Mouse (Mus musculus): ENCODE results near the gene Zfp629. TPM values are rescaled to one million over a fixed set of nuclear protein-coding genes. Genes with fewer than 3 reads are reported as not detected.

Zfp629 gene
- polyA plus RNA-seq (2014; fragmentation: Nextera tagmentation; extraction: Ambion mirVana), result 14.0 and 23.5 TPM in 2 replicates

DNA sequence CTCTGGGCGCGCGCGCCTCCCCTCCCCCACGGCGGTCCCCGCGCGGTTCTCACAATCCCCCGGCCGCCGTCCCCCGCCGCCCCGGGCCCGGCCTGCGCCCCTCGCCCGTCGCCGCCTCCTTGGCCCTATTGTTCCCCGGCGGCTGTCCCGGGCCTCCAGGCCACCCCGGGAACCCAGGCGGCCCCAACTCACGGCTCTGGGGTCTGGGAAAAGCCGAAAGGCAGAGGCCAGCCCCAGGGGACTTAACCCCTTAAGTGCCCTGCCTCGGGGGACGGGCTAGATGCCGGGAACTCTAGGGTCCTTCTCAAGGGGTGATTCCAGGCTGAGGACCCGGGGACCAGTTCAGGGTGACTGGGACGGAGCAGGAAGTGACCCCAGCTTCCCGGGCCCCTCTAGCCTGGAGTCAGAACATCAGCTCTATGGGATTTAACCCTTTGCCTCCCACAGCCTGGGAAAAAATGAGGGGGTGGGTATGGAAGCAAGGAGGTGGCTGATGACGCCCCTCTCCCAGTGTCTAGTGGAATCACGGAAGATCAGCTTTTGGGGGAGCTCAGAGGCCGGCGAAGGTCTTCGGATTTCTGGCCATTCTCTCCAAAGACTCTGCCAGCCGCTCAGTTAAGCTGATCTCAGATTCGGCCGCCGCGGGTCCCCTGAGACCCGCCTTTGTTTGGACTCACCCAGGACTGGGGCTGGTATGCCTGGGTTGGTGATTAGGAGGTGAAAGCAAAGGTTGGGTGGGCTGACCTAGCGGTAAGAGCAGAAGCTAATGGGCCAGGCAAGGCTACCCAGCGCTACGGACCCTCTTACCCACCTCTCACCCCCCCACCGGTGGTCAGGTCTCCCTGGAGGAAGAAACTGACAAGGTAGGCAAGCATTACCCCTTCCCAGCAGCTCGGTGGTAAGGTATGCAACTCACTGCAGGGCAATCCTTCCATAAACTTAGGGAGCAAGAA, at the start of gene Zfp629:
TSS of gene Zfp629 (minus strand) at position 907 of the 953 bp plus-strand sequence.
- H3K27me3 ChIP-seq (ENCODE audit: control insufficient read depth, insufficient read depth, low read length), result no peaks in the 10 kb centered on the region
- peaks cover 14% of the 10 kb centered on the region for H3K4me1 ChIP-seq (ENCODE audit: control insufficient read depth, insufficient read depth, low read length)
- peak within 1 kb of the TSS; percentile 99 for H3K4me3 ChIP-seq (ENCODE audit: low read length)
- under 1% methylated on average over 43 of the region's 50 CpGs for WGBS
- H3K27ac ChIP-seq (ENCODE audit: low read depth, low read length), result peak within 1 kb of the TSS; percentile 90
- H3K9ac ChIP-seq (ENCODE audit: low read depth, low read length), result peak within 1 kb of the TSS; percentile 98
- peak within 1 kb of the TSS; percentile 81 for H3K4me2 ChIP-seq (replicated peaks; ENCODE audit: low read depth, low read length)
- peak; percentile 93 for ATAC-seq (ENCODE audit: low FRiP score, low TSS enrichment)
- H3K9me3 ChIP-seq (ENCODE audit: control insufficient read depth, low read length), result 0 out of 2 replicates have a peak, but pooled peaks cover 2% of the 10 kb centered on the region
- H3K36me3 ChIP-seq (ENCODE audit: control insufficient read depth, insufficient read depth, low read length), result peaks cover 26% of the 10 kb centered on the region

DNA sequence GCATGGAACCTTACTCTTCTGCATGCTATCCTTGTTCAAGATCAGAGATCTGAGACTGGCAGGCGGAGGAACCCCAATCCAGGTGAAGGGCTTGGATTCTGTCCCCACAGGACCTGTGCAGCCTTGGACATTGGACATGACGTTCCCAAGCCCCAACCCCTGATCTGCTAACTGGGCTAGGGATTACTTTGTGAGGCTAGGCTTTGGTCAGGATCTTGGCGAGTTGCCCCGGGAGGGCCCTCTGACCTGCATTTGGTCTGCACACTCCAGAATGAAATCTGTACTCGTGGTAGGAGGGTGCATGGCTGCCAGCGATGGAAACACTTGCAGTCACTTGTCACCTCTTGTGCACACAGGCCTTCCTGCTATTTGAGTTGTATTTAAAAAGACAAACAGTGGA, 47.3 kb upstream of the Zfp629 start:
- peaks cover 12% of the 10 kb centered on the region; the same call in 1 of the 2 replicates for H3K36me3 ChIP-seq (ENCODE audit: control insufficient read depth, insufficient read depth, low read length)
- no peaks in the 10 kb centered on the region for H3K27me3 ChIP-seq (ENCODE audit: control insufficient read depth, insufficient read depth, low read length)
- H3K4me2 ChIP-seq (replicated peaks; ENCODE audit: low read depth, low read length), result no peak overlapping the region
- H3K9ac ChIP-seq (ENCODE audit: low read depth, low read length), result no peak overlapping the region
- H3K4me3 ChIP-seq (ENCODE audit: low read length), result no peak overlapping the region
- H3K4me1 ChIP-seq (ENCODE audit: control insufficient read depth, insufficient read depth, low read length), result no peaks in the 10 kb centered on the region
- no peaks in the 10 kb centered on the region for H3K9me3 ChIP-seq (ENCODE audit: control insufficient read depth, low read length)
- WGBS, result 88% methylated on average over 6 of the region's 6 CpGs
- ATAC-seq (ENCODE audit: low FRiP score, low TSS enrichment), result no peak
- no peak overlapping the region for H3K27ac ChIP-seq (ENCODE audit: low read depth, low read length)

DNA sequence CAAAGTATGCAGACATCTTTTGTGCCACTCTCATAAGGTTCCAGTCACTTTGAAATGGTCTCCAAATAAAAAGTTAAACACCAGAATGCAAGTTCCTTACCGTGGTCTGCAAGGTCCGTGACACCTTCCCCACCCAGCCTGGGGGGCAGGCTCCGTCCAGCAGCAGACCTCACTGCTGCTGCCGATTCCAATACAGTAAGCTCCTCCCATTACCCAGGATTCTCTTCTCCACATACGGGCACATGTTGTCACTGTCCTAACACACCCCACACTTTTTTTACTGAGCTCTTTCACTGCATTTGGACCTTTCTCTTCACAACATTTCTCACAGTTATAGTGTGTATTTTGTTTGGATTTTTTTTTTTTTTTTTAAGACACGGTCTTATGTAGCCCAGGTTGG, 46.2 kb upstream of the Zfp629 start:
- no peaks in the 10 kb centered on the region for H3K9me3 ChIP-seq (ENCODE audit: control insufficient read depth, low read length)
- H3K4me2 ChIP-seq (replicated peaks; ENCODE audit: low read depth, low read length), result no peak overlapping the region
- no peaks in the 10 kb centered on the region for H3K27me3 ChIP-seq (ENCODE audit: control insufficient read depth, insufficient read depth, low read length)
- no peak overlapping the region for H3K4me3 ChIP-seq (ENCODE audit: low read length)
- ATAC-seq (ENCODE audit: low FRiP score, low TSS enrichment), result no peak
- H3K4me1 ChIP-seq (ENCODE audit: control insufficient read depth, insufficient read depth, low read length), result no peaks in the 10 kb centered on the region
- H3K36me3 ChIP-seq (ENCODE audit: control insufficient read depth, insufficient read depth, low read length), result peaks cover 12% of the 10 kb centered on the region; the same call in 1 of the 2 replicates
- no peak overlapping the region for H3K9ac ChIP-seq (ENCODE audit: low read depth, low read length)
- WGBS, result 83% methylated on average over 6 of the region's 6 CpGs
- H3K27ac ChIP-seq (ENCODE audit: low read depth, low read length), result no peak overlapping the region

GRCm38 (mm10) chr7:127660882-127661281, 45.3 kb upstream of the Zfp629 start:
- H3K27me3 ChIP-seq (ENCODE audit: control insufficient read depth, insufficient read depth, low read length), result no peaks in the 10 kb centered on the region
- H3K9ac ChIP-seq (ENCODE audit: low read depth, low read length), result no peak overlapping the region
- WGBS, result 86% methylated on average over 3 of the region's 3 CpGs
- H3K9me3 ChIP-seq (ENCODE audit: control insufficient read depth, low read length), result no peaks in the 10 kb centered on the region
- no peak overlapping the region for H3K27ac ChIP-seq (ENCODE audit: low read depth, low read length)
- H3K4me1 ChIP-seq (ENCODE audit: control insufficient read depth, insufficient read depth, low read length), result no peaks in the 10 kb centered on the region
- H3K36me3 ChIP-seq (ENCODE audit: control insufficient read depth, insufficient read depth, low read length), result peaks cover 4% of the 10 kb centered on the region; the same call in 1 of the 2 replicates
- H3K4me2 ChIP-seq (replicated peaks; ENCODE audit: low read depth, low read length), result no peak overlapping the region
- no peak overlapping the region for H3K4me3 ChIP-seq (ENCODE audit: low read length)
- no peak for ATAC-seq (ENCODE audit: low FRiP score, low TSS enrichment)

GRCm38 (mm10) chr7:127656946-127657345, 41.3 kb upstream of the Zfp629 start:
- ATAC-seq (ENCODE audit: low FRiP score, low TSS enrichment), result no peak
- WGBS, result 42% methylated on average over 4 of the region's 4 CpGs
- Histone ChIP-seq H3K9ac (ENCODE audit: low read depth, low read length) (no peak overlapping the region), H3K4me2 (replicated peaks; ENCODE audit: low read depth, low read length) (no peak overlapping the region), H3K36me3 (ENCODE audit: control insufficient read depth, insufficient read depth, low read length) (no peaks in the 10 kb centered on the region), H3K27me3 (ENCODE audit: control insufficient read depth, insufficient read depth, low read length) (no peaks in the 10 kb centered on the region), H3K4me1 (ENCODE audit: control insufficient read depth, insufficient read depth, low read length) (no peaks in the 10 kb centered on the region), H3K4me3 (ENCODE audit: low read length) (no peak overlapping the region), H3K9me3 (ENCODE audit: control insufficient read depth, low read length) (no peaks in the 10 kb centered on the region), H3K27ac (ENCODE audit: low read depth, low read length) (no peak overlapping the region)

DNA sequence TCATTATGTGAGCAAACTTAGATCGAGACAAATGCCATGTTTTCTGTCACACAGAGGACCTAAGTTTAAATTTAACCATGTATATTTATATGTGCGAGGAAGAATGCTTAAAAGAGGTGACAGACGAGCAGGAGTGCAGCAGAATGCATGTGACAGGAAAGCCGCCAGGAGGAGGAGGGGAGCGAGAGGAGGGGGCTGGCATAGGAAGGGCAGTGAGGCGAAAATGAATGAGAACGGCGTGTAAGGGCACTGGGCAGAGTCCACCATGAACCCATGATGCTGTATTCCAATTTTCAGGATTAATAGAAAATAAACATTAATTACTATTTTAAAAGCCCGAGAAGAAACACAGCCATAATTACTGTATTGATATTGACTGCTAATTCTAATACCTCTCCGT, 38.7 kb upstream of the Zfp629 start:
- no peaks in the 10 kb centered on the region for H3K27me3 ChIP-seq (ENCODE audit: control insufficient read depth, insufficient read depth, low read length)
- ATAC-seq (ENCODE audit: low FRiP score, low TSS enrichment), result no peak
- no peak overlapping the region for H3K4me2 ChIP-seq (replicated peaks; ENCODE audit: low read depth, low read length)
- no peak overlapping the region for H3K9ac ChIP-seq (ENCODE audit: low read depth, low read length)
- H3K27ac ChIP-seq (ENCODE audit: low read depth, low read length), result no peak overlapping the region
- H3K9me3 ChIP-seq (ENCODE audit: control insufficient read depth, low read length), result no peaks in the 10 kb centered on the region
- H3K4me3 ChIP-seq (ENCODE audit: low read length), result no peak overlapping the region
- H3K4me1 ChIP-seq (ENCODE audit: control insufficient read depth, insufficient read depth, low read length), result no peaks in the 10 kb centered on the region
- 74% methylated on average over 10 of the region's 10 CpGs for WGBS
- no peaks in the 10 kb centered on the region for H3K36me3 ChIP-seq (ENCODE audit: control insufficient read depth, insufficient read depth, low read length)

DNA sequence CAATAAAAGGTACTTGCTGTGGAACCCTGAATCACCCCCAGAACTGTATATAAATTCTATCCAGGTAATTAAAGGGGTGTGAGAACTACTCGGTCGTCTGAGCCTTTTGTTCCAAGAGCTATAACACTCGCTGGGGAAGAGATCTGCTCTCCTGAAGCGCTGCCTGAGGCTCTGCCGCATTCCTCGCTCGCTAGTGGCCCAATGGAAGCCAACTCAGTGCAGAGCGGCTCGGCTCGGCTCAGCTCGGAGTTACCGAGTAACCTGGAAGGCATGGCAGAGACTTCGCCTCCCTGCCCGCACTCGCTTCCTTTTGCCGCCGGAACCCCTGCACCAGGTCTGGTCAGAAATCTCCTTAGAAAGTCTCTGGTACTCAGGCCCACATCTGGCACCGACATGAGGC, 36.5 kb upstream of the Zfp629 start:
- no peaks in the 10 kb centered on the region for H3K4me1 ChIP-seq (ENCODE audit: control insufficient read depth, insufficient read depth, low read length)
- H3K4me3 ChIP-seq (ENCODE audit: low read length), result 0 out of 2 replicates have a peak overlapping the region, but pooled peaks have one; percentile 1
- no peaks in the 10 kb centered on the region for H3K36me3 ChIP-seq (ENCODE audit: control insufficient read depth, insufficient read depth, low read length)
- ATAC-seq (ENCODE audit: low FRiP score, low TSS enrichment), result no peak
- H3K9ac ChIP-seq (ENCODE audit: low read depth, low read length), result peak overlapping the region; percentile 40
- no peak overlapping the region; the same call in 1 of the 2 replicates for H3K27ac ChIP-seq (ENCODE audit: low read depth, low read length)
- H3K9me3 ChIP-seq (ENCODE audit: control insufficient read depth, low read length), result no peaks in the 10 kb centered on the region
- WGBS, result 6% methylated on average over 18 of the region's 18 CpGs
- peak overlapping the region; percentile 36 for H3K4me2 ChIP-seq (replicated peaks; ENCODE audit: low read depth, low read length)
- no peaks in the 10 kb centered on the region for H3K27me3 ChIP-seq (ENCODE audit: control insufficient read depth, insufficient read depth, low read length)

GRCm38 (mm10) chr7:127651624-127652023, 36.0 kb upstream of the Zfp629 start:
- H3K9me3 ChIP-seq (ENCODE audit: control insufficient read depth, low read length), result no peaks in the 10 kb centered on the region
- H3K4me2 ChIP-seq (replicated peaks; ENCODE audit: low read depth, low read length), result peak overlapping the region; percentile 36
- no peak overlapping the region for H3K4me3 ChIP-seq (ENCODE audit: low read length)
- H3K27ac ChIP-seq (ENCODE audit: low read depth, low read length), result no peak overlapping the region; the same call in 1 of the 2 replicates
- H3K4me1 ChIP-seq (ENCODE audit: control insufficient read depth, insufficient read depth, low read length), result no peaks in the 10 kb centered on the region
- ATAC-seq (ENCODE audit: low FRiP score, low TSS enrichment), result no peak
- H3K27me3 ChIP-seq (ENCODE audit: control insufficient read depth, insufficient read depth, low read length), result no peaks in the 10 kb centered on the region
- no peaks in the 10 kb centered on the region for H3K36me3 ChIP-seq (ENCODE audit: control insufficient read depth, insufficient read depth, low read length)
- 75% methylated on average over 2 of the region's 3 CpGs for WGBS
- no peak overlapping the region for H3K9ac ChIP-seq (ENCODE audit: low read depth, low read length)

- ATAC-seq (ENCODE audit: low FRiP score, low TSS enrichment), result no peak
- no peaks in the 10 kb centered on the region for H3K36me3 ChIP-seq (ENCODE audit: control insufficient read depth, insufficient read depth, low read length)
- no peaks in the 10 kb centered on the region for H3K27me3 ChIP-seq (ENCODE audit: control insufficient read depth, insufficient read depth, low read length)
- WGBS, result 86% methylated on average over 5 of the region's 6 CpGs
- H3K9me3 ChIP-seq (ENCODE audit: control insufficient read depth, low read length), result no peaks in the 10 kb centered on the region
- H3K4me1 ChIP-seq (ENCODE audit: control insufficient read depth, insufficient read depth, low read length), result no peaks in the 10 kb centered on the region
- no peak overlapping the region for H3K4me2 ChIP-seq (replicated peaks; ENCODE audit: low read depth, low read length)
- H3K9ac ChIP-seq (ENCODE audit: low read depth, low read length), result no peak overlapping the region
- H3K27ac ChIP-seq (ENCODE audit: low read depth, low read length), result no peak overlapping the region
- no peak overlapping the region for H3K4me3 ChIP-seq (ENCODE audit: low read length)
These were observed 33.6 kb upstream of the Zfp629 start for GRCm38 (mm10) chr7:127649206-127649605.

Data from kidney, embryonic 14.5 days (tissue).